Mouse (Mus musculus): ENCODE results near the gene Gm38100. TPM values are rescaled to one million over a fixed set of nuclear protein-coding genes. Genes with fewer than 3 reads are reported as not detected.

The Gm38100 gene
- not detected for total RNA-seq (2018; cell fraction: chromatin; rRNA removed)
- total RNA-seq (2018; cell fraction: cytosol; rRNA removed): not detected
- total RNA-seq (2018; cell fraction: nucleus; rRNA removed): not detected
- polyA plus RNA-seq (2018): not detected in 3 replicates

DNA sequence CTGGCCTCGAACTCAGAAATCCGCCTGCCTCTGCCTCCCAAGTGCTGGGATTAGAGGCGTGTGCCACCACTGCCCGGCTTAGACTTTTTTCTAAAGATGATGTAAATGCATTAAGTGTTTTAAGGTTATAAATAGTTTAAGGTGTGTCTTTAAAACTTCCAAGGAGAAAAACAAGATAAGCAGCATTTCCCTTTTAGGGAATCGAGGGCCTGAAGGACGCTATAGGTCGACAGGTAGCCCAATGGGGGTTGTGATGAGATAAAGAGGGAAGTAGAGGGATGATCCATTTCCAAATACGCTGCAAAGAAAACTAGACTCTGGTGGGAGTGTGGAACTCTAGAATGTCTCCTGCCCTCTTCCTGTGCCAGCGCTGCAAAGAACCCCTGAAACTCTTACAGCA lies at the start of gene Gm38100:
Gm38100 (plus strand) TSS at position 301 of the 400 bp plus-strand sequence.
- WGBS (ENCODE audit: missing documents): 78% methylated on average over 5 of the region's 9 CpGs
- H3K79me2 ChIP-seq (ENCODE audit: inconsistent target): no peaks in the 10 kb centered on the region
- no peak within 1 kb of the TSS for H3K4me3 ChIP-seq (ENCODE audit: inconsistent target)
- no peak within 1 kb of the TSS for H3K27ac ChIP-seq
- H3K36me3 ChIP-seq (ENCODE audit: inconsistent target): no peaks in the 10 kb centered on the region

DNA sequence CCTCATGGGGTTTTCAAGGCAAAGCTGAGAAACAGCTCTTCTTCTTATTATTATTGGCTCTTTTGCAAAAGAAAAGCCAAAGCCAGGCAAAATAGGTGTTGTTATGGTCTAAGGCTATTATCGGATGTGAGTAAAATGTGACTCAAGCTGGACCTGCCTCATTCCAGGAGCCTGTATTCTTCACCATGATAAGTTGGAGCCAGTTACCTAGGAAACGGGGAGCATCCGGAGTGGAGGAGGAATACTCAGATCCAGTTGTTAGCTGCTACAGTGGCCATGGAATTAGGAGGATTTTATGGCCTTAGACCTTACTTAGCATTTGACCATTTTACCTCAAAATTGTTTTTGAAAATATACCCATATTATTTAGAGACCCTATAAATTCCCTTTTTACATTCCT lies 49.4 kb upstream of the Gm38100 start:
- Histone ChIP-seq H3K36me3 (ENCODE audit: inconsistent target) (no peaks in the 10 kb centered on the region), H3K27ac (no peak overlapping the region), H3K79me2 (ENCODE audit: inconsistent target) (no peaks in the 10 kb centered on the region), H3K4me3 (ENCODE audit: inconsistent target) (no peak overlapping the region)
- WGBS (ENCODE audit: missing documents): 94% methylated on average over 3 of the region's 3 CpGs

DNA sequence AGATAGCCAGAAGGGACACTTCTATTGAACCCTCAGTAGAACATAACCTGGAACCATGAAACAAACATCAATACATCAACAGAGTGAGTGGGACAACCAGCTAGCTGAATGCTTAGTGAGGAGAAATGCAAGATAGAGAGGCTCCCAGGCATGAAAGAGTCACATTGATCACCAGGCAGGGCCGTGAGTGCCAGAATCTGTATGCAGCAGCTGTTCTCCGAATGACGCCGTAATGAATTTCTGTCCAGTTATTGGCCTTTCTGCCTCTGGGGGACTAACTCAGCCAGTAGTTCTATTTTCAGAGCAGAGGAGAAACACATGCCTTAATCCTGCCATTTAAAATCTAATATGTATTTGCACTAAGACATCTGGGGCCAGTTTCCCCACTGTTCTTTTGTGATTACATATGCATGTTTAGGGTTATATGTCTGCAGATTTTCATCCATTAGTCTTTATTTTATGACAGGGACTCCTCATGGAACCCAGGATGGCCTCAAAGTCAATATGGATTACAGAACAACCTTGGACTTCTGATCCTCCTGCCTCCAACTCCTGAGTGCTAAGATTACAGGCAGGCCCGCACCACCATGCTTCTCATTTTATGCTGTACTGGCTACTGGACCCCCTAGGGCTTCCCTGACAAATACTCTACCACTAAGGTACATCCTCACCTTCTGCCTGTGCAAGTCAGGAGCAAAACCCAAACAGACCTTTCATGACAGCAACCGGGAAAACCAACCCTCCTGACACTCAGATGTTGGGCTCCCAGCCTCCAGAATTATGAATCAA lies 47.9 kb upstream of the Gm38100 start:
- WGBS (ENCODE audit: missing documents): 99% methylated on average over 6 of the region's 6 CpGs
- Histone ChIP-seq H3K27ac (no peak overlapping the region), H3K36me3 (ENCODE audit: inconsistent target) (no peaks in the 10 kb centered on the region), H3K4me3 (ENCODE audit: inconsistent target) (no peak overlapping the region), H3K79me2 (ENCODE audit: inconsistent target) (no peaks in the 10 kb centered on the region)

GRCm38 (mm10) chr1:175880453-175881296 lies 39.5 kb upstream of the Gm38100 start, which contains the start of gene Exo1:
Exo1 (plus strand) TSS chr1:175880581.
- Histone ChIP-seq H3K27ac (peak within 1 kb of the TSS; percentile 83), H3K4me3 (ENCODE audit: inconsistent target) (peak within 1 kb of the TSS; percentile 63), H3K79me2 (ENCODE audit: inconsistent target) (no peaks in the 10 kb centered on the region), H3K36me3 (ENCODE audit: inconsistent target) (no peaks in the 10 kb centered on the region)
- WGBS (ENCODE audit: missing documents): under 1% methylated on average over 66 of the region's 66 CpGs

DNA sequence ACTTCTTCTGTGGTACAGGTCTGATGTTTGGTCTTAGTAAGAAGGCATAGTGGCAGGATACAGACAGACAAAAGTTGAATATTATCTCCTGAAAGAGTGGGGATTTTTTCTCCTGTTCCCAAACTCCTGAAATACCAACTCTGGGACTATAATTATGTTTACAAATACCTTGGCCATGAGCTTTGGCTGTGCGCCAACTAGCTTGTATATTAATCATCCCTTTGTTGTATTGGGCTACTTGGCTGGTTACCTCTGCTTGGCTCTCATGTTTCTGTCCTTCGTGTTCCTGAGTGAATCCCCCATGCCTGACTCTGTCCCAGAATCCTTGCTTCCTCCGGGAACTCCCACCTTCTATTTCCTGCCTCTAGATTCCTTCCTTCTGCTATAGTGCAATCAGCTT lies 36.7 kb upstream of the Gm38100 start:
- Histone ChIP-seq H3K4me3 (ENCODE audit: inconsistent target) (no peak overlapping the region), H3K79me2 (ENCODE audit: inconsistent target) (no peaks in the 10 kb centered on the region), H3K27ac (no peak overlapping the region), H3K36me3 (ENCODE audit: inconsistent target) (no peaks in the 10 kb centered on the region)
- WGBS (ENCODE audit: missing documents): 97% methylated on average over 3 of the region's 3 CpGs

- 92% methylated on average over 6 of the region's 6 CpGs for WGBS (ENCODE audit: missing documents)
- H3K4me3 ChIP-seq (ENCODE audit: inconsistent target): no peak overlapping the region
- no peaks in the 10 kb centered on the region for H3K79me2 ChIP-seq (ENCODE audit: inconsistent target)
- H3K36me3 ChIP-seq (ENCODE audit: inconsistent target): no peaks in the 10 kb centered on the region
- H3K27ac ChIP-seq: no peak overlapping the region
These were observed 26.9 kb upstream of the Gm38100 start for GRCm38 (mm10) chr1:175893263-175893662.

- Histone ChIP-seq H3K79me2 (ENCODE audit: inconsistent target) (no peaks in the 10 kb centered on the region), H3K36me3 (ENCODE audit: inconsistent target) (no peaks in the 10 kb centered on the region), H3K4me3 (ENCODE audit: inconsistent target) (no peak overlapping the region), H3K27ac (no peak overlapping the region)
- WGBS (ENCODE audit: missing documents): 97% methylated on average over 12 of the region's 12 CpGs
These were observed 26.4 kb upstream of the Gm38100 start for GRCm38 (mm10) chr1:175893726-175894125.

DNA sequence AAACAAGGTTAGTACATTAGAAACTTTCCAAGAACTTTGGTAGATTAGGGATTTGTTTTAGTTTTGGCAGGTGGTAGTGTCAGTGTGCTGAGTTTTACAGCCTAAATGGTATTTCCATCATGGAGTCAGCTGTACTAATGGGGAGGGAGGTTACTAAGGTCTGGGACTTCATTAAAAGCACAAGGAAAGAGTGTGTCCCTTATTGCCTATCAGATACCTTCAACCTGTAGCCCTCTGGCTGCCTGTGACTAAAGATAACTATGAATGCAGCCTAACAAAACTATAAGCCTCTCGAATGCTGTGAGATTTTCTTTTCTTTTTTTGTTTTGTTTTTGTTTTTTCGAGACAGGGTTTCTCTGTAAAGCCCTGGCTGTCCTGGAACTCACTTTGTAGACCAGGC lies 8.9 kb upstream of the Gm38100 start:
- WGBS (ENCODE audit: missing documents): 86% methylated on average over 2 of the region's 2 CpGs
- no peaks in the 10 kb centered on the region for H3K36me3 ChIP-seq (ENCODE audit: inconsistent target)
- H3K4me3 ChIP-seq (ENCODE audit: inconsistent target): no peak overlapping the region
- no peaks in the 10 kb centered on the region for H3K79me2 ChIP-seq (ENCODE audit: inconsistent target)
- H3K27ac ChIP-seq: no peak overlapping the region

DNA sequence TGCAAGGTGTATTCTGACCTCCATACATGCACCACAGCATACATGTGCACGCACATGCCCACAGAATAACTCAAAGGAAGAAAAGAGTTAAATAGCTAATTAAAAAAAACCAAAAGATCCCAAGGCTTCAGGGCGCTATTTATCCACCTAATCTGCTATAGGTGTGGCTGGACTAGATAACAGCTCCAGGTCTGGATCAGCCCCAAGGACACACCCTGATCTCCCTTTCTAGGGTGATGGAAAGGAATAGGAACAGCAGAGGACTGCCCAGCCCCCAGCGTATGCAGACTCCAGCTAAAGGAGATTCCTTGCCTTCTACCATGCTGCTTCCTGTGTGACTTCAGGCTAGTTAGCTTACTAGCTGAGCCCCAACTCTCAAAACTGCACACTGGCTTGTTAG lies 8.1 kb upstream of the Gm38100 start:
- no peak overlapping the region for H3K4me3 ChIP-seq (ENCODE audit: inconsistent target)
- H3K36me3 ChIP-seq (ENCODE audit: inconsistent target): no peaks in the 10 kb centered on the region
- 89% methylated on average over 3 of the region's 3 CpGs for WGBS (ENCODE audit: missing documents)
- no peaks in the 10 kb centered on the region for H3K79me2 ChIP-seq (ENCODE audit: inconsistent target)
- no peak overlapping the region for H3K27ac ChIP-seq

- Histone ChIP-seq H3K4me3 (ENCODE audit: inconsistent target) (no peak overlapping the region), H3K79me2 (ENCODE audit: inconsistent target) (no peaks in the 10 kb centered on the region), H3K27ac (no peak overlapping the region), H3K36me3 (ENCODE audit: inconsistent target) (no peaks in the 10 kb centered on the region)
- WGBS (ENCODE audit: missing documents): 66% methylated on average over 5 of the region's 5 CpGs
These were observed 6.3 kb upstream of the Gm38100 start for GRCm38 (mm10) chr1:175913728-175914303.

DNA sequence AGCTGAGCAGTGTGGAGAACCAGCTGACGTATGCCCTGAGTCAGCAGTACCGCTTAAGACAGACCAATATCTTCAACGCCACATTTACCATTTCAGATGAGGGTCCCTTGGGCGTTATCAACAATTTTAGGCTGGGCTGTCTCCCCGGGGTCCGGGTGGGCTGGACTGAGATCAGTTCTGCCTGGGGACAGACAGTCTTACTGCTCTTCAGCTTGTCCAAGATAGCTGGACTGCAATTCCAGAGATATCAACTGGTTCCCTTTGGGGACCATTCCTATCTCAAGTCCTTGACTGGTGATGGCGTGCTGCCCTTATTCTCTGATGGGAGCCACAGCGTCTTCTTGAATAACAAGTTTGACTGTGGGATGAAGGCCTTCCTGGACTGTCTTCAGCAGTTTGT lies 962 bp downstream of the Gm38100 start:
- Histone ChIP-seq H3K79me2 (ENCODE audit: inconsistent target) (no peaks in the 10 kb centered on the region), H3K36me3 (ENCODE audit: inconsistent target) (no peaks in the 10 kb centered on the region), H3K4me3 (ENCODE audit: inconsistent target) (no peak overlapping the region), H3K27ac (no peak overlapping the region)
- 90% methylated on average over 8 of the region's 8 CpGs for WGBS (ENCODE audit: missing documents)

DNA sequence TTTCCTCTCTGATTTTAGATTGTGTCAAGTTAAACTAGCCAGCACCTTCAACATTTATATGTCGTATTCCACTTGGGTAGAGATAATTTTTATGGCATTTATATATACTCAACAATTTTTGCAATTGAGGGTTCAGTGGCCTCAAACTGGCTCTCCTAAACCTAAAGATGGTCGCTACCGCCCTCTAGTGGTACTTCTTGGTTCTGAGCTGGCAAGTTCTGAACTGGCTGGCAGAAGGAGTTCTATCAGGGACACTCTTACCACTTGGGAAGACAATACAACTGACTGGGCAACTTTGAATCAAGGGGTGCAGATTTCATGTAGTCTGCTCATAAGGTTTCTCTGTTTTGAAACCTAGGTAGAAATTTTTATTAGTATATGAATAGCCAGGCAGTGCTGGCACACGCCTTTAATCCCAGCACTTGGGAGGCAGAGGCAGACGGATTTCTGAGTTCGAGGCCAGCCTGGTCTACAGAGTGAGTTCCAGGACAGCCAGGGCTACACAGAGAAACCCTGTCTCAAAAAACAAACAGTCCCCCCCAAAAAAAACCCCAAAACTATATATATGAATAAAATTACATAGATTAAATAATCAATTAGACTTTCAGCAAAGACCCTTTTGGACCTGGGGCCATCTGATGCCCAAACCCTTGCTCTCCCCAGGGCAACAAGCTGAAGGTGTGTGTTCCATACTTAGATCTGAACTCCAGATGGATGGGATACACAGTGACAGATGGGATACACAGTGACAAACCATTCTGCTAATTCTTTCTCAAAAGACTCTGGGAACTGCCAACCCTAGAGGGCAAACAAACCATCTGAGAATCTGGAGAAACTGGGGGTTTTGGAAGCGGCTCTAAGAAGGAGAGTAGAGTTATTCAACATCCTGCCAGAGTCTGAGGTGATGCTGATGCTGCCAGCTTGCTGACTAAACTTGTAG lies 4.0 kb downstream of the Gm38100 start:
- no peak overlapping the region for H3K27ac ChIP-seq
- no peaks in the 10 kb centered on the region for H3K36me3 ChIP-seq (ENCODE audit: inconsistent target)
- WGBS (ENCODE audit: missing documents): 57% methylated on average over 7 of the region's 7 CpGs
- H3K79me2 ChIP-seq (ENCODE audit: inconsistent target): no peaks in the 10 kb centered on the region
- H3K4me3 ChIP-seq (ENCODE audit: inconsistent target): no peak overlapping the region

DNA sequence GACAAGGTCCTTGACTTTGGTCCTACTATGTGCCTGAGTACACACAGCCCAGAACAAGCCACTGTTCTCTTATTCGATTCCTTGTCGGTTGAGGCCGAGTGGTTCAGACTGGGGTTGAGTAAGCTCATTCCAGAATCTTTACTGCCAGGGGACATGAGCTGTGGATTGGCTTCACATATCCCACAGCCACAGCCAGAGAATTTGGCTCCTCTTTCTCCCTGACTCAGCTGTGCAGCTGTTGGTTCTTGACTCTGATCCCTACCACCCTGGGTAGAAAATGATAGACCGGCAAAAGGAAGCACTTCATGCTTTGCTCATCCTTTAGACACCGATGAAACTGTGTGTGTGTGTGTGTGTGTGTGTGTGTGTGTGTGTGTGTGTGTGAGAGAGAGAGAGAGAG lies 11.3 kb downstream of the Gm38100 start:
- WGBS (ENCODE audit: missing documents): 96% methylated on average over 5 of the region's 5 CpGs
- no peak overlapping the region for H3K27ac ChIP-seq
- H3K36me3 ChIP-seq (ENCODE audit: inconsistent target): no peaks in the 10 kb centered on the region
- H3K4me3 ChIP-seq (ENCODE audit: inconsistent target): no peak overlapping the region
- no peaks in the 10 kb centered on the region for H3K79me2 ChIP-seq (ENCODE audit: inconsistent target)

GRCm38 (mm10) chr1:175936282-175936737 lies 16.2 kb downstream of the Gm38100 start:
- WGBS (ENCODE audit: missing documents): 21% methylated on average over 11 of the region's 11 CpGs
- H3K4me3 ChIP-seq (ENCODE audit: inconsistent target): no peak overlapping the region
- no peak overlapping the region for H3K27ac ChIP-seq
- no peaks in the 10 kb centered on the region for H3K79me2 ChIP-seq (ENCODE audit: inconsistent target)
- H3K36me3 ChIP-seq (ENCODE audit: inconsistent target): no peaks in the 10 kb centered on the region

Data from macrophage (primary cell).